Comparison of ENCODE assay signal across 15 mouse cellular contexts in genomic region chr9:14965368-14965767, GRCm38 (mm10).
"Had no signal": no experiment of that assay in that cellular context is flagged by ENCODE, and none has a peak within 500 bp of the region (broad histone marks: within the 10 kb centered on the region; RNA-seq: fewer than 3 reads in every experiment).

No protein-coding gene starts in this region.

- DNase-seq: liver, postnatal 0 days; lung, adult 2 months; lung, postnatal 14 days; lung, postnatal 36 days; midbrain, embryonic 14.5 days; retina, postnatal 1 day; right cerebral cortex, adult 18-20 months; right cerebral cortex, postnatal 25 days; right cerebral cortex, postnatal 4 days; spleen, adult 18-20 months; thymus, adult 2 months; thymus, postnatal 25 days; thymus, postnatal 4 days had no signal

- ATAC-seq: liver, postnatal 0 days; lung, postnatal 0 days; midbrain, embryonic 16.5 days had no signal
